8 mouse cellular contexts compared by ENCODE assay signal in the genomic region with DNA sequence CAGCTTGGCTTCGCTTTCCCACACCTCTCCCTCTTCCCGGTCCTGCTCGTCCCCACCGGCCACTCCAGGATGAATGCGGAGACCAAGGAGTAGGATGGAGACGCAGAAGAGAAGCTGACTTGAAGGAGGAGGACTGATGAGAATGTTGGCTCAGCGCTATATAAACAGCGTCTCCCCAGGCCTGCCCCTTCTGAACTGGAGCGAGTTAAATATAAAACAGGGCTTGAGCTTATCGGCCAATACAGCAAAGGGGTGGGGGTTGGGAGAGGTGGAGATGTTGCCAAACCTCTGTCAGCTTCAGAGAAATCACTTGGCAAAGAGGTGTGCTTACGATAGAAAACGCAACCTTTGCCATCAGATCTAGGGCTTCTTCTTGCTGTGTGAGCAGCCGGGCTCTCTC. TPM values are rescaled to one million over a fixed set of nuclear protein-coding genes. Genes with fewer than 3 reads are reported as not detected.
DNase-seq lines count a peak whose midpoint lies in the region; ATAC-seq and TF ChIP-seq lines count a peak whose summit lies in the region.

TSS of gene Enpep (minus strand) at position 135 of the 400 bp plus-strand sequence.

- H3K9ac ChIP-seq in hindbrain, embryonic 15.5 days, result no peak within 1 kb of the TSS
- H3K9ac ChIP-seq in hindbrain, embryonic 11.5 days (ENCODE audit: low read depth, low read length), result no peak within 1 kb of the TSS
- no peak within 1 kb of the TSS for H3K9ac ChIP-seq in liver, embryonic 12.5 days
- H3K9ac ChIP-seq in stomach, embryonic 14.5 days (replicated peaks; ENCODE audit: low read depth, low read length), result no peak within 1 kb of the TSS
- H3K9ac ChIP-seq in midbrain, embryonic 15.5 days, result no peak within 1 kb of the TSS

- peak within 1 kb of the TSS; percentile 39 for H3K4me2 ChIP-seq in hindbrain, embryonic 15.5 days
- H3K4me2 ChIP-seq in hindbrain, embryonic 11.5 days (replicated peaks; ENCODE audit: low read depth, low read length), result no peak within 1 kb of the TSS
- peak within 1 kb of the TSS; percentile 43 for H3K4me2 ChIP-seq in liver, embryonic 12.5 days
- H3K4me2 ChIP-seq in stomach, embryonic 14.5 days (replicated peaks; ENCODE audit: low read depth, low read length), result peak within 1 kb of the TSS; percentile 48
- H3K4me2 ChIP-seq in midbrain, embryonic 15.5 days, result no peak within 1 kb of the TSS

- H3K36me3 ChIP-seq in hindbrain, embryonic 15.5 days, result no peaks in the 10 kb centered on the region
- no peaks in the 10 kb centered on the region for H3K36me3 ChIP-seq in hindbrain, embryonic 11.5 days (ENCODE audit: control insufficient read depth, insufficient read depth, low read length)
- no peaks in the 10 kb centered on the region for H3K36me3 ChIP-seq in liver, embryonic 12.5 days
- no peaks in the 10 kb centered on the region for H3K36me3 ChIP-seq in stomach, embryonic 14.5 days (ENCODE audit: control insufficient read depth, insufficient read depth, low read length)
- H3K36me3 ChIP-seq in midbrain, embryonic 15.5 days (replicated peaks), result no peaks in the 10 kb centered on the region

- WGBS in hindbrain, embryonic 15.5 days, result 46% methylated on average over 13 of the region's 13 CpGs
- 53% methylated on average over 13 of the region's 13 CpGs for WGBS in hindbrain, embryonic 11.5 days
- WGBS in liver, embryonic 12.5 days (ENCODE audit: insufficient replicate concordance), result 46% methylated on average over 13 of the region's 13 CpGs
- 12% methylated on average over 13 of the region's 13 CpGs for WGBS in stomach, embryonic 14.5 days
- WGBS in midbrain, embryonic 15.5 days, result 68% methylated on average over 13 of the region's 13 CpGs

- no peak for DNase-seq in hindbrain, embryonic 11.5 days (ENCODE audit: low spot score)
- DNase-seq in brain, embryonic 14.5 days (ENCODE audit: low read depth), result peak; percentile 47
- DNase-seq in heart, postnatal 4 days, result peak; percentile 67
- DNase-seq in cerebellum, adult 9-10 months, result no peak

- no peaks in the 10 kb centered on the region for H3K9me3 ChIP-seq in hindbrain, embryonic 15.5 days
- no peaks in the 10 kb centered on the region for H3K9me3 ChIP-seq in hindbrain, embryonic 11.5 days (ENCODE audit: control insufficient read depth, low read length)
- H3K9me3 ChIP-seq in liver, embryonic 12.5 days (replicated peaks), result no peaks in the 10 kb centered on the region
- no peaks in the 10 kb centered on the region for H3K9me3 ChIP-seq in stomach, embryonic 14.5 days (ENCODE audit: control insufficient read depth, low read depth, low read length)
- H3K9me3 ChIP-seq in midbrain, embryonic 15.5 days, result no peaks in the 10 kb centered on the region

- H3K27ac ChIP-seq in hindbrain, embryonic 15.5 days (replicated peaks), result no peak within 1 kb of the TSS
- no peak within 1 kb of the TSS for H3K27ac ChIP-seq in hindbrain, embryonic 11.5 days (ENCODE audit: low read depth, low read length)
- no peak within 1 kb of the TSS for H3K27ac ChIP-seq in liver, embryonic 12.5 days
- peak within 1 kb of the TSS; percentile 34; the same call in 1 of the 2 replicates for H3K27ac ChIP-seq in stomach, embryonic 14.5 days (ENCODE audit: low read length)
- H3K27ac ChIP-seq in midbrain, embryonic 15.5 days, result no peak within 1 kb of the TSS

- no peak for TF ChIP-seq CTCF in brain, embryonic 14.5 days (IDR thresholded peaks at IDR 0.05; ENCODE audit: borderline replicate concordance, extremely low read depth, insufficient read depth, insufficient read length)

- no peak for TF ChIP-seq POLR2A in brain, embryonic 14.5 days (IDR thresholded peaks at IDR 0.05; ENCODE audit: borderline replicate concordance, extremely low read depth, insufficient read depth, insufficient read length, poor library complexity, severe bottlenecking)

- H3K4me3 ChIP-seq in hindbrain, embryonic 15.5 days, result peak within 1 kb of the TSS; percentile 13
- H3K4me3 ChIP-seq in hindbrain, embryonic 11.5 days (ENCODE audit: low read depth, low read length), result no peak within 1 kb of the TSS
- peak within 1 kb of the TSS; percentile 33 for H3K4me3 ChIP-seq in liver, embryonic 12.5 days
- peak within 1 kb of the TSS; percentile 17 for H3K4me3 ChIP-seq in stomach, embryonic 14.5 days (ENCODE audit: low read depth, low read length)
- no peak within 1 kb of the TSS for H3K4me3 ChIP-seq in midbrain, embryonic 15.5 days

- H3K27me3 ChIP-seq in hindbrain, embryonic 15.5 days, result no peaks in the 10 kb centered on the region
- H3K27me3 ChIP-seq in hindbrain, embryonic 11.5 days (ENCODE audit: control insufficient read depth, insufficient read depth, low read length), result no peaks in the 10 kb centered on the region
- H3K27me3 ChIP-seq in liver, embryonic 12.5 days (replicated peaks), result no peaks in the 10 kb centered on the region
- no peaks in the 10 kb centered on the region for H3K27me3 ChIP-seq in stomach, embryonic 14.5 days (ENCODE audit: control insufficient read depth, insufficient read depth, low read length)
- no peaks in the 10 kb centered on the region for H3K27me3 ChIP-seq in midbrain, embryonic 15.5 days (replicated peaks)

- ATAC-seq in hindbrain, embryonic 15.5 days (ENCODE audit: low FRiP score, low read depth), result no peak
- no peak for ATAC-seq in hindbrain, embryonic 11.5 days (ENCODE audit: low FRiP score)
- peak; percentile 59; the same call in 1 of the 2 replicates for ATAC-seq in liver, embryonic 12.5 days
- ATAC-seq in stomach, embryonic 14.5 days (ENCODE audit: insufficient number of reproducible peaks, insufficient read depth, low FRiP score, low read depth), result peak; percentile 70
- ATAC-seq in midbrain, embryonic 15.5 days (replicated peaks), result no peak

- no peaks in the 10 kb centered on the region for H3K4me1 ChIP-seq in hindbrain, embryonic 15.5 days (replicated peaks)
- H3K4me1 ChIP-seq in hindbrain, embryonic 11.5 days (replicated peaks; ENCODE audit: control insufficient read depth, insufficient read depth, low read length), result no peaks in the 10 kb centered on the region
- H3K4me1 ChIP-seq in liver, embryonic 12.5 days, result no peaks in the 10 kb centered on the region
- H3K4me1 ChIP-seq in stomach, embryonic 14.5 days (ENCODE audit: control insufficient read depth, insufficient read depth, low read length), result peaks cover 3% of the 10 kb centered on the region; the same call in 1 of the 2 replicates
- no peaks in the 10 kb centered on the region for H3K4me1 ChIP-seq in midbrain, embryonic 15.5 days

RNA-seq across cellular contexts. Expression of gene Enpep, which starts in this region (rescaled TPM):
- polyA plus RNA-seq in hindbrain, embryonic 15.5 days (2015; fragmentation: Nextera tagmentation; extraction: Ambion mirVana), result 2.6 and 3.9 TPM in 2 replicates
- 0.39 and 0.49 TPM in 2 replicates for polyA plus RNA-seq in hindbrain, embryonic 11.5 days (2014; fragmentation: Nextera tagmentation; extraction: Ambion mirVana)
- 1.2 and 1.7 TPM in 2 replicates for polyA plus RNA-seq in brain, embryonic 14.5 days (2012; rRNA removed)
- 1 to 10 TPM; 8.3 to 8.8 TPM for total RNA-seq in heart, postnatal 4 days (2021)
- polyA plus RNA-seq in liver, embryonic 12.5 days (2016; fragmentation: Nextera tagmentation; extraction: Ambion mirVana), result 2.5 and 2.7 TPM in 2 replicates
- 16.0 and 16.3 TPM in 2 replicates for polyA plus RNA-seq in stomach, embryonic 14.5 days (2014; fragmentation: Nextera tagmentation; extraction: Ambion mirVana)
- polyA plus RNA-seq in midbrain, embryonic 15.5 days (2015; fragmentation: Nextera tagmentation; extraction: Ambion mirVana), result 1.8 and 1.9 TPM in 2 replicates

Comparison
In these comparisons a context has a peak if more than half of its experiments do, and no peak if none do; other contexts are left out.
1. H3K4me2 ChIP-seq: peak in hindbrain, embryonic 15.5 days (single experiment), liver, embryonic 12.5 days (single experiment) and stomach, embryonic 14.5 days (single experiment); none in hindbrain, embryonic 11.5 days (single experiment) and midbrain, embryonic 15.5 days (single experiment).
2. H3K4me3 ChIP-seq: peak in hindbrain, embryonic 15.5 days (single experiment), liver, embryonic 12.5 days (single experiment) and stomach, embryonic 14.5 days (single experiment); none in hindbrain, embryonic 11.5 days (single experiment) and midbrain, embryonic 15.5 days (single experiment).
3. ATAC-seq: peak in liver, embryonic 12.5 days (single experiment) and stomach, embryonic 14.5 days (single experiment); none in hindbrain, embryonic 15.5 days (single experiment), hindbrain, embryonic 11.5 days (single experiment) and midbrain, embryonic 15.5 days (single experiment).
4. DNase-seq: peak in brain, embryonic 14.5 days (single experiment) and heart, postnatal 4 days (single experiment); none in hindbrain, embryonic 11.5 days (single experiment) and cerebellum, adult 9-10 months (single experiment).